Comparison of ENCODE assay signal across 7 mouse cellular contexts in the genomic region with DNA sequence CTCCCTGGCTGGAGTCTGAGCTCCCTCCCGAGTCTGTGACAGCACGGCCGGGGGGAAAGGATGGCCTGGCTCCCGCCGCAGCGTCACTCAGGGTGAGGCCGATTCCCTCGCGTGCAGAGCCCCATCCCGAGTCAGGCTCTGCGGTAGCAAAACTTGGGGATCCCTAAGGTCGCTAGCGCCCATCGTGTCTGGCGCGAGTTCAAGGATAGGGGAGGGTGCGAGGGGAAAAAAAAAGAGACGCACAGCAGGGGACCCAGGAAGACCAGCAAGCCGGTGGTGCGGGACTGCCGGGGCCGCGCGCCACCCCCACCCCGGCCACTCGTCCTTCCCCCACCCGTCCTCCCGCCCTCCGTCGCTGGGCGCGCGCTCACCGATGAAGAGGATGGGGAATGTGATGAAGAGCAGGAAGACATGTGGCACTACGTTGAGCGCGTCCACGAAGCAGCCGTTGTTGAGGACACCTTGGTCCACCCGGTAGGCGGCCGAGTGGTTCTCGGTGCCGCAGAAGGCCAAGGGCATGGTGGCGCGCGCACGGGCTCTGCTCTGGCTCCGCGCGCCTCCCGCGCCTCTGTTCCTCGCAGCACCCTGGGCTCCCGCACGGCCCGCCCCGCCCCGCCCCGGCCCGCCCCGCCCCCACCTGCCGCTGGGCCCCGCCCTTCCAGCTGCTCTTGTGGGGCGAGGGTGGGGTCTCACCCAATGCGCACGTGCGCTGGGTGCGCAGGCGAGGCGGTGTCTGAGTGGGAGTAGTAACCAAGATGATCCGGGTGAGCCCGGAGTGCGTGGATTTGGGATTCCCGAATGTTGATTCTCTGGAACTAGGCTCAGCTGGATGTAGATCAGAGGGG. TPM values are rescaled to one million over a fixed set of nuclear protein-coding genes. Genes with fewer than 3 reads are reported as not detected.
DNase-seq lines count a peak whose midpoint lies in the region; ATAC-seq and TF ChIP-seq lines count a peak whose summit lies in the region.

A gene (minus strand): TSS at position 603 of the 845 bp plus-strand sequence.

- H3K9me3 ChIP-seq in intestine, postnatal 0 days (ENCODE audit: control insufficient read depth): no peaks in the 10 kb centered on the region
- H3K9me3 ChIP-seq in stomach, postnatal 0 days (ENCODE audit: control insufficient read depth, low read length): no peaks in the 10 kb centered on the region

- TF ChIP-seq EP300 in stomach, postnatal 0 days (optimal IDR thresholded peaks at IDR 0.05): no peak

- no peak for TF ChIP-seq CTCF in cerebellum, adult 2 months (IDR thresholded peaks at IDR 0.05; ENCODE audit: borderline replicate concordance, insufficient read depth, low read depth, low read length)
- TF ChIP-seq CTCF in intestine, postnatal 0 days (IDR thresholded peaks at IDR 0.05; ENCODE audit: low read depth): no peak
- no peak for TF ChIP-seq CTCF in stomach, postnatal 0 days (IDR thresholded peaks at IDR 0.05; ENCODE audit: low read depth)

- H3K36me3 ChIP-seq in intestine, postnatal 0 days (ENCODE audit: control insufficient read depth, insufficient read depth): no peaks in the 10 kb centered on the region
- no peaks in the 10 kb centered on the region for H3K36me3 ChIP-seq in stomach, postnatal 0 days (ENCODE audit: control insufficient read depth, insufficient read depth, low read length)

- H3K4me2 ChIP-seq in intestine, postnatal 0 days (replicated peaks; ENCODE audit: low read depth): peak within 1 kb of the TSS; percentile 67
- H3K4me2 ChIP-seq in stomach, postnatal 0 days (replicated peaks; ENCODE audit: low read depth): peak within 1 kb of the TSS; percentile 62

- peak; percentile 14; the same call in 1 of the 2 replicates for ATAC-seq in intestine, postnatal 0 days
- ATAC-seq in stomach, postnatal 0 days (ENCODE audit: low FRiP score, low TSS enrichment): peak; percentile 67

- 1% methylated on average over 75 of the region's 75 CpGs for WGBS in cerebellum, adult 2 months
- 1% methylated on average over 71 of the region's 75 CpGs for WGBS in intestine, postnatal 0 days
- 2% methylated on average over 53 of the region's 75 CpGs for WGBS in stomach, postnatal 0 days

- peak; percentile 77 for TF ChIP-seq POLR2A in cerebellum, adult 2 months (IDR thresholded peaks at IDR 0.05; ENCODE audit: borderline replicate concordance, insufficient read depth, low read length)

- peak; percentile 37 for DNase-seq in ZHBTc4 (ENCODE audit: low read depth, low spot score)
- DNase-seq in cerebellum, adult 2 months: peak; percentile 71 to 76
- peak; percentile 47 to 48 for DNase-seq in frontal cortex, postnatal 10 days (ENCODE audit: low spot score in 2 of 2)
- peak; percentile 24 for DNase-seq in mesoderm, embryonic 11.5 days (ENCODE audit: low read depth, low spot score)
- DNase-seq in stomach, postnatal 0 days (ENCODE audit: low spot score): peak; percentile 65
- no peak for DNase-seq in T-cell, adult 2 months (ENCODE audit: low spot score)

- no peak within 1 kb of the TSS for H3K9ac ChIP-seq in intestine, postnatal 0 days (ENCODE audit: low read depth, low read length)
- H3K9ac ChIP-seq in stomach, postnatal 0 days (ENCODE audit: low read length): no peak within 1 kb of the TSS; the same call in 1 of the 2 replicates

- H3K4me3 ChIP-seq in cerebellum, adult 2 months (replicated peaks; ENCODE audit: insufficient read depth, low read depth, low read length): peak within 1 kb of the TSS; percentile 68
- peak within 1 kb of the TSS; percentile 34 for H3K4me3 ChIP-seq in intestine, postnatal 0 days (ENCODE audit: low read depth, low read length)
- peak within 1 kb of the TSS; percentile 36 for H3K4me3 ChIP-seq in stomach, postnatal 0 days (ENCODE audit: low read depth, low read length)

- peaks cover 21% of the 10 kb centered on the region for H3K4me1 ChIP-seq in cerebellum, adult 2 months (ENCODE audit: control insufficient read depth, insufficient read depth, low read length)
- H3K4me1 ChIP-seq in intestine, postnatal 0 days (replicated peaks; ENCODE audit: control insufficient read depth, insufficient read depth, low read length): peaks cover 5% of the 10 kb centered on the region; the same call in 1 of the 2 replicates
- no peaks in the 10 kb centered on the region for H3K4me1 ChIP-seq in stomach, postnatal 0 days (replicated peaks; ENCODE audit: control insufficient read depth, insufficient read depth)

- H3K27me3 ChIP-seq in cerebellum, adult 2 months (ENCODE audit: control insufficient read depth, insufficient read depth, low read length): no peaks in the 10 kb centered on the region
- H3K27me3 ChIP-seq in intestine, postnatal 0 days (replicated peaks; ENCODE audit: control insufficient read depth, insufficient read depth, low read length): peaks cover 31% of the 10 kb centered on the region
- H3K27me3 ChIP-seq in stomach, postnatal 0 days (ENCODE audit: control insufficient read depth, insufficient read depth, low read length): peaks cover 3% of the 10 kb centered on the region

- H3K27ac ChIP-seq in cerebellum, adult 2 months (ENCODE audit: insufficient read depth, low read length): peak within 1 kb of the TSS; percentile 51
- H3K27ac ChIP-seq in intestine, postnatal 0 days (ENCODE audit: low read depth, low read length): no peak within 1 kb of the TSS
- no peak within 1 kb of the TSS for H3K27ac ChIP-seq in stomach, postnatal 0 days (replicated peaks)

RNA-seq across cellular contexts. Expression of the gene that starts here (rescaled TPM):
- polyA plus RNA-seq in cerebellum, adult 2 months (2012; rRNA removed): 57.1 and 64.5 TPM in 2 replicates
- polyA plus RNA-seq in intestine, postnatal 0 days (2015; fragmentation: Nextera tagmentation; extraction: Ambion mirVana): 0.95 and 1.8 TPM in 2 replicates
- 3.6 and 4.0 TPM in 2 replicates for polyA plus RNA-seq in stomach, postnatal 0 days (2015; fragmentation: Nextera tagmentation; extraction: Ambion mirVana)

Comparison
In these comparisons a context has a peak if more than half of its experiments do, and no peak if none do; other contexts are left out.
1. RNA of the gene that starts here (polyA plus RNA-seq): 57.1 to 64.5 TPM in cerebellum, adult 2 months; 3.6 to 4.0 TPM in stomach, postnatal 0 days and 0.95 to 1.8 TPM in intestine, postnatal 0 days; every median in the first group is over 10 times any median in the second.
2. Peak in every context shown above with its lines, with median percentiles within 50 percentile points of each other: H3K4me3 ChIP-seq.